Mouse (Mus musculus): Measurements from ENCODE around the gene Tjap1.

DNA sequence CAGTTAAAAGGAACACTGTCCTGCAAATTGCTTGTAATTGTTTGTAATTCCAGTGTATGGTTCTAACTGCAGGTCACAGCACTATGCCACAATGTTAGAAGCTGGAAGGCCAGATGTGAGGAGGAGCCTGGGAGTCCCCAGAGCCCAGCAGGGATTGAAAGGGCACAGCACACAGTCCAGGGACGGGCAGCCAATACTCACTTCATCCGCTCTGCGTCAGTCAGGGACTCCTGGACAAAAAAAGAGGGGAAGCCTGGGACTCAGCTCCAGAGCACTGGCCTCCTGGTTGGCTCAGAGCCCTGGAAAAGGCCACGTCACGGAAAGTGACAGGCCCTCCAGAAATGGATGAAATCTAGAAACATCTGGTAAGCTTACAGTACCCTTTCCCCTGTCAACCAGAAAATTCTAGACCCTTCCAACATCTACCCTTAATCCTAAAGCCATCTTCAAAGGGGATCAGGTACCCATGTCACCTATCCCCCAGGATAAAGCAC lies 20.6 kb downstream of the Tjap1 start:
- no peak for TF ChIP-seq CTCF (IDR thresholded peaks at IDR 0.05; ENCODE audit: extremely low read depth, insufficient read length, insufficient replicate concordance, low read depth, low read length)
- no peak for TF ChIP-seq POLR2A (IDR thresholded peaks at IDR 0.05; ENCODE audit: low read depth, low read length)

Measured in small intestine, adult 2 months (tissue).